Mouse (Mus musculus) kidney, embryonic 14.5 days (tissue): ENCODE results near the gene Lca5l. TPM values are rescaled to one million over a fixed set of nuclear protein-coding genes. Genes with fewer than 3 reads are reported as not detected.

Source experiments
- ATAC-seq: fragments of 200-750 bp; cut with Nextera tagmentation; 2 replicates; pipeline ENCODE4 v1.8.0; 2017; ENCODE audit warnings: moderate number of reproducible peaks, mild to moderate bottlenecking, moderate TSS enrichment, moderate library complexity; ENCODE audit not compliant: low FRiP score, low TSS enrichment
- H3K27ac ChIP-seq: fragments of 300-500 bp; sonication (generic); 2 replicates; pipeline ENCODE4 v1.5.1; 2014; ENCODE audit warnings: low read depth, mild to moderate bottlenecking, low read length, moderate library complexity, mixed read lengths
- H3K27me3 ChIP-seq: fragments of 300-500 bp; sonication (generic); 2 replicates; pipeline ENCODE4 v1.6.1; 2014; ENCODE audit warnings: mild to moderate bottlenecking, low read length; ENCODE audit not compliant: control insufficient read depth, insufficient read depth
- H3K36me3 ChIP-seq: fragments of 300-500 bp; sonication (generic); 2 replicates; pipeline ENCODE4 v1.6.1; 2014; ENCODE audit warnings: low read length, mixed read lengths; ENCODE audit not compliant: control insufficient read depth, insufficient read depth
- H3K4me1 ChIP-seq: fragments of 300-500 bp; sonication (generic); 2 replicates; pipeline ENCODE4 v1.6.1; 2014; ENCODE audit warnings: low read length, mixed read lengths; ENCODE audit not compliant: control insufficient read depth, insufficient read depth
- H3K4me2 ChIP-seq: fragments of 300-500 bp; sonication (generic); replicated peaks from 2 replicates; pipeline ENCODE4 v1.6.1; 2014; ENCODE audit warnings: low read depth, mild to moderate bottlenecking, low read length
- H3K4me3 ChIP-seq: fragments of 300-500 bp; sonication (generic); 2 replicates; pipeline ENCODE4 v1.5.1; 2014; ENCODE audit warnings: mild to moderate bottlenecking, low read length
- H3K9ac ChIP-seq: fragments of 300-500 bp; sonication (generic); 2 replicates; pipeline ENCODE4 v1.6.1; 2014; ENCODE audit warnings: low read depth, mild to moderate bottlenecking, low read length, moderate library complexity
- H3K9me3 ChIP-seq: fragments of 300-500 bp; sonication (generic); 2 replicates; pipeline ENCODE4 v1.6.1; 2016; ENCODE audit warnings: low read length; ENCODE audit not compliant: control insufficient read depth
- WGBS: fragments of 180-500 bp; shearing (Covaris S2); extraction: QIAGEN DNeasy Blood & Tissue Kit; methylation state at CpG from one replicate; pipeline ENCODE4 v1.1.7; 2014; 5-methylcytosine and 5-hydroxymethylcytosine counted together
- polyA plus RNA-seq: library from polyadenylated mRNA; unstranded; fragments of >200 nt; fragmentation: Nextera tagmentation; extraction: Ambion mirVana; gene quantifications from 2 replicates; pipeline ENCODE4 v1.2.1, GENCODE M21; 2014

Lca5l gene
- 1.5 TPM in 2 replicates for polyA plus RNA-seq

DNA sequence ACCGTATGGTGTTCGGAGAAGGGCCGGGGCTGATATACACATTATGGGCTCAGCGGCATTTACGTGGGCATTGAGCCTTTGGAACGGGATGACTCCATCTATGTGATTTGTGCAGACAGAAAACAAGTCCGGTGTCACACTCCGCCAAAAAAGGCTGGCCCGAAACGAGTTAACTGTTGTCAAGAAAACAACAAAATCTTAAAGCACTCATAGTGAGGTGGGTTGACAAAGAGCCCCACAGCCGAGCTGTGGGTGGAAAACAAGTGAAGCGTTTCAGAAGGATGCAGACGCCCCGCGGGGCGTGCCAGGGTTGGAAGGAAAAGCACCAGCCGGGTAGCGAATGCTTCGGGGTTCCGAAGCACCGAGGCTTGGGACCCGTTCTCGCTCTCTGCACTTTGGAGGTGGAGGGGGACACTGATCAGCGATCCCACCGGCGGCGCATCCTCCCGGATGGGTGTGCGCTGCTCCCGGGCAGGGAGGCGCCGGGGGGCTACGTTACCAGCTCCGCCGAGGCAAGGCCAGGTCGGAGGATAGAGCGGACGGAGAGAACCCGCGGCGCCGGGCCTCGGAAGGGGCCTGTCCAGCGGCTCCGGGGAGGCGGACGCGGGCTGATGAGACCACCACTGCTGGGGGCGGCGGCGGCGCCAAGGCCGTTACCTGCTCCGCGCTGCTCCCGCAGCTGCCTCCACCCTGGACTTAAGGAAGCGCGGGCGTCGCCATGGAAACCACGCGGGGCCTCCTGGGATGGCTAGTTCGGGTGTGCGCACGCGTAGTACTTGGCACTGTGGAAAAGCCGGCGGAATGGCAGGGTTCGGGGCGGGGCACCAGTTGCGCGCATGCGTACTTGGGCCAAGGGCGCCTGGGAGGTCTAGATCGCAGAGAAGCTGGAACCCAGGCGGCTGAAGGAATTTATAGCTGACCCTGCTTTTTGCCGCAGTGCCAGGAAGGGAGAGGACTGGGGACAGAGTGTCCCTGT, at the start of gene Lca5l:
Gene Lca5l (minus strand): TSS at position 741 of the 976 bp plus-strand sequence.
- no peaks in the 10 kb centered on the region for H3K9me3 ChIP-seq
- no peaks in the 10 kb centered on the region for H3K4me1 ChIP-seq
- under 1% methylated on average over 73 of the region's 77 CpGs for WGBS
- peak within 1 kb of the TSS; percentile 93 for H3K4me3 ChIP-seq
- no peaks in the 10 kb centered on the region for H3K27me3 ChIP-seq
- H3K27ac ChIP-seq, result 0 out of 2 replicates have a peak within 1 kb of the TSS, but pooled peaks have one; percentile 55
- H3K9ac ChIP-seq, result peak within 1 kb of the TSS; percentile 69
- H3K36me3 ChIP-seq, result no peaks in the 10 kb centered on the region
- peak; percentile 98 for ATAC-seq
- peak within 1 kb of the TSS; percentile 83 for H3K4me2 ChIP-seq

DNA sequence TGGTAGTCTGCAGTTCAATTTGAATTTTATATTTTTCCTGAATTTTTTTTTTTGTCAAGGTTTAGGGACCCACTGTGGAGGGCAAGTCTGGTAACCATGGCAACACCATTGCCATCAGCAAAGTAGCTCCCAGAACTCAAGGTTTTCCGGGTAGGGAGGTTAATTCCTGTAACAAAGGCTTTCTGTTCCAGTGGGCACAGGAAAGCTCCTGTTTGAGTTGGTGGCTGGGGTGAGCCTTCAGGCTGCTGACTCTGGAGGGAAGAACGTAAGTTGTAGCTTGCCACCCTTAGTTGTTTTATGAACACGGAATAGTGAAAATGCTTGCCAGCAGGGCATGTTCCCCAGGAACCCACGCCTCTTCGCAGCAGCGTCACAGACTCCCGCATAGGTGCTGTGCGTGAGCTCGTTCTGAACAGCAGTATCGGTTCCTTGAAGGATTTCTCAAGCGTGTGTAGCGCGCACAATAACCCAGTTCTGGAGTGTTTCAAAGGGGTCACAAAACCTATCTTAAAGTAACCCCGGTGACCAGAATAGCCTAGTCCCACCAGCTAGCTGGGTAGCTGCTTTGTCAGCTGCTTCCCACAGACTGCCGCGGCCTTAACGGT, 43.4 kb upstream of the Lca5l start, which contains the start of gene B3galt5:
Gene B3galt5 (plus strand): TSS at position 436 of the 605 bp plus-strand sequence.
- no peak within 1 kb of the TSS for H3K4me3 ChIP-seq
- no peaks in the 10 kb centered on the region for H3K9me3 ChIP-seq
- no peak for ATAC-seq
- peak within 1 kb of the TSS; percentile 48; the same call in 1 of the 2 replicates for H3K27ac ChIP-seq
- no peaks in the 10 kb centered on the region for H3K27me3 ChIP-seq
- no peaks in the 10 kb centered on the region for H3K4me1 ChIP-seq
- 76% methylated on average over 17 of the region's 17 CpGs for WGBS
- H3K36me3 ChIP-seq, result no peaks in the 10 kb centered on the region
- no peak within 1 kb of the TSS for H3K4me2 ChIP-seq
- no peak within 1 kb of the TSS for H3K9ac ChIP-seq

DNA sequence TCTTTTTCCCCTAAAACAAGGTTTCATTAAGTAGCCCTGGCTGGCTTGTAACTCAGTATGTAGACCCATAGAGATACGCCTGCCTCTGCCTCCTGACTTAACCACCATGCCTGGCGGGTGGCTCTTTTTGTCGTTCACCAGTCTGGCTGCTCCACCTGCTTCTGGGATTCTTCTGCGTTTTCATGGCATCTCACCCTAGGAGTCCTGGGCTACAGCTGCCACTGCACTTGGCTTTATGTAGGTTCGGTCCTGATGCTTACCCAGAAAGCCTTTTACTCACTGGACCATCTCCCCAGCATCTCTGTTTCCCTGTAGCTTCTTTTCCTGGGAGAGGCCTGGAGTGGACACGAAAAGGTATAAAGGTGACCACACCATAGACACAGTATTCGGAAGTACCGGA, 41.9 kb upstream of the Lca5l start:
- Histone ChIP-seq H3K36me3 (no peaks in the 10 kb centered on the region), H3K4me3 (no peak overlapping the region), H3K9me3 (no peaks in the 10 kb centered on the region), H3K4me1 (no peaks in the 10 kb centered on the region), H3K9ac (no peak overlapping the region), H3K27ac (no peak overlapping the region), H3K27me3 (no peaks in the 10 kb centered on the region), H3K4me2 (no peak overlapping the region)
- ATAC-seq, result no peak
- WGBS, result 86% methylated on average over 8 of the region's 8 CpGs

DNA sequence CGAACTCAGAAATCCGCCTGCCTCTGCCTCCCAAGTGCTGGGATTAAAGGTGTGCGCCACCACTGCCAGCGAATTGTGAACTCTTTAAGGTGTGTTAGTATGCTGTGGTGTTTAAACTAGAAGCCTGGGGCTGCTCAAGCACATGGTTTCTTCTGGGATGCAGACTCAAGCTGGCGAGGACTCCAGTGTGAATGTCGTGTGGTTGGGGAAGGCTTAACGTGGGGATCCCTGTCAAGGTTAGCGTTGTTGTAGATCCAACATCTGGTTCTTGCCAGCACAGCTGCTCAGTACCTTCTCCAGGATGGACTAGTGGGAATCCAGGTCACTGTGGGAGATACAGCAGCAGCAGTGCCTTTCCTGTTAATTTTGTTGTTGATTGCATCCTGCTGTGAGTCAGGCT, 39.9 kb upstream of the Lca5l start:
- no peak for ATAC-seq
- H3K9ac ChIP-seq, result no peak overlapping the region
- H3K4me2 ChIP-seq, result no peak overlapping the region
- H3K36me3 ChIP-seq, result no peaks in the 10 kb centered on the region
- 90% methylated on average over 8 of the region's 8 CpGs for WGBS
- no peak overlapping the region for H3K27ac ChIP-seq
- no peaks in the 10 kb centered on the region for H3K27me3 ChIP-seq
- no peak overlapping the region for H3K4me3 ChIP-seq
- no peaks in the 10 kb centered on the region for H3K4me1 ChIP-seq
- no peaks in the 10 kb centered on the region for H3K9me3 ChIP-seq

DNA sequence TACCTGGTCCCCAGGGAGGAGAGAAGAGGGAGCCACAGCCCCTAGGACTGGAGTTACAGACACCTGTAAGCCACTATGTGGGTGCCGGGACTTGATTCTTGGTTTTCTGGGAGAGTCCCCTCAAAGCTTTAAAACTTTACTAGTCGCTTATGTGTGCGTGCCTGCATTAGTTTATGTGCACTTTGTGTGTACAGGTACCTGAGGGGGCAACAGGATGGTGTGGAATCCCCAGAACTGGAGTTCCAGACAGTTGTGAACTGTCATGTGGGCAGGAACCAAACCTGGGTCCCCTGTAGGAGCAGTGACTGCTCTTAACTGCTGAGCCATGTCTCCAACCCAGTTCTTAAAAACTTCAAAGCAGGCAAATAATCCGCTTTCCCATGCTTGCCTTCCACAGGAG, 39.2 kb upstream of the Lca5l start:
- H3K9ac ChIP-seq, result no peak overlapping the region
- no peak overlapping the region for H3K27ac ChIP-seq
- H3K9me3 ChIP-seq, result no peaks in the 10 kb centered on the region
- no peak overlapping the region for H3K4me2 ChIP-seq
- H3K4me3 ChIP-seq, result no peak overlapping the region
- H3K36me3 ChIP-seq, result no peaks in the 10 kb centered on the region
- 97% methylated on average over 4 of the region's 4 CpGs for WGBS
- H3K27me3 ChIP-seq, result no peaks in the 10 kb centered on the region
- no peak for ATAC-seq
- no peaks in the 10 kb centered on the region for H3K4me1 ChIP-seq

DNA sequence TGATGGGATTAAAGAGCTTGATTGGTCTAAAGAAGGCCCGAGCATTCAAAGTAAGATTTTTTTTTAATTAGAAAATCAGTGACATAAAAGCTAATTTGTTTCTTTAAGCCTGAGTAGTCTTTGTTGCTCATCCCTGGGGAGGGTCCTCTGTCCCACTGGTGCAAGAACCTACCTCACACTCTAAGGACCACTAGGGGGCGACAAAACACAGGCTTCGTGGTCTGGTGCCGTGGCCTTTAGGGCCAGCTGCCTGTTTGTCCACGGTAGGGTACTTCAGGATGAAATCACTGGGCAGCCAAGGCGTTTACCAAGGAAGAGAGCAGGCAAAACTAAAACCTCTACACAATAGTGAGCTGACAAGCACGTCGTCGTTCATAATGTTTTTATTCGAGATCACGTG, 38.3 kb upstream of the Lca5l start:
- WGBS, result 34% methylated on average over 11 of the region's 11 CpGs
- ATAC-seq, result peak; percentile 81
- Histone ChIP-seq H3K9ac (no peak overlapping the region), H3K9me3 (no peaks in the 10 kb centered on the region), H3K27me3 (no peaks in the 10 kb centered on the region), H3K4me2 (no peak overlapping the region), H3K27ac (no peak overlapping the region), H3K36me3 (no peaks in the 10 kb centered on the region), H3K4me1 (no peaks in the 10 kb centered on the region), H3K4me3 (no peak overlapping the region)

DNA sequence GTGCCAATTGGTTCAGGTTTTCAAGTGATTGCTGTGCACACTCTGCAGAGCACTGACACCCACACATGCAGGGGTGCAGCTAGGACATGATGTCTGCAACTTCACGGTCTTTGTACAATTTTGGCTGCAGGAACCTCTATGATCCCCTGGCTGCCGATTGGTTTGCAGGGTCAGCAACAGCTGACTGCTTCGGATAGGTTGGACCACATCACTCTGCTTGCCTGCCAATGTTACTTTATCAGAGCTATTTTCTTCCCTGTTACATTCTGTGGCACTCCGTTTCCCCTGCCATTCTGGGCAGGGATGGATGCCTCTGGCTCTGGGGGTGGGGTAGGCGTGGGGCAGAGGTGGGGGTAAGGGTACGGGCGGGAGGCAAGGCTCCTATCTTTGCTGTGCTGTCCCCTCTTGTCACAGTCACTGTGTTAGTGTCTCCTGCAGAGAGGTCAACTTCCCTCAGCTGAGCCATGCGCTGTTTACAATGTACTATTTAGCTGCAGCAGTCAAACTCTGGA, 37.0 kb upstream of the Lca5l start:
- no peaks in the 10 kb centered on the region for H3K36me3 ChIP-seq
- H3K27ac ChIP-seq, result no peak overlapping the region
- no peaks in the 10 kb centered on the region for H3K9me3 ChIP-seq
- H3K27me3 ChIP-seq, result no peaks in the 10 kb centered on the region
- no peak overlapping the region for H3K4me3 ChIP-seq
- H3K9ac ChIP-seq, result no peak overlapping the region
- no peak overlapping the region for H3K4me2 ChIP-seq
- H3K4me1 ChIP-seq, result no peaks in the 10 kb centered on the region
- no peak for ATAC-seq
- WGBS, result 68% methylated on average over 8 of the region's 8 CpGs

DNA sequence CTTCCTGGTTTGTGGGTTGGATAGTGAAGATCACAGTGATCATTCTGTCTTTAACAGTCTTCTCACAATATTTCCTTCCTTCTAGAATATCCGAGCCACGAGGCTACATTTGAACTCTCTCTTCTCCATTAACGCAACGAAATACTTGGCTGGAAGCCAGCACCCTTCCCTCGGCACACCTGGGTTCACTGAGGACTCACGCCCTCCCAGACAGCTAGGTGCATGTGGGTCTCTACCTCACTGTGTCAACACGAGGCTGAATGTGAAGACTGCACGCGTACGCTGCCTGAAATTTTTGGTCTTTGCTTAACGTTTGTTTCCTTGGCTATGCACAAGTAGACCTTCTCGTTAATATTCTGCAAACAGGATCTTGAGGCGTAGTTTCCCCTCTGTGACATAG, 36.4 kb upstream of the Lca5l start:
- H3K9me3 ChIP-seq, result no peaks in the 10 kb centered on the region
- no peak for ATAC-seq
- 77% methylated on average over 13 of the region's 13 CpGs for WGBS

DNA sequence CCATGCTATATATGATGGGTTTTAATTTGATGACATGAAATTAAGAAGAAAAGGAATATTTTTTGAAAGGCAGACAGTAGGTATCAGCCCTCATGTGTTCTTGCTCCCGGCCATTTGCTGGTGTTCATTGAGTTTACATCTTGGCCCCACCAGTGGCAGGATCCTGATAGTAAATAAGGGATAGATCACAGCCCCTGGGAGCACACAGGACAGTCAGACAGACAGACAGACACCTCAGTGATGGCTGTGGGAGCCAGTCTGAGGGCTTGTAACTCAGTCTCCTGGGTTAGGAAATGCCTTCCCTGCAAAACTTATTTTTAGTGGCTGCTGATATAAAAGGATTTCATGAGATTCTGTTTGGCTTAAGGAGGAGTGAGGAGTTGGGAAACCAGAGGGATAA, 30.4 kb upstream of the Lca5l start:
- ATAC-seq, result no peak
- H3K9me3 ChIP-seq, result no peaks in the 10 kb centered on the region
- H3K27ac ChIP-seq, result no peak overlapping the region
- no peaks in the 10 kb centered on the region for H3K27me3 ChIP-seq
- no peak overlapping the region for H3K4me2 ChIP-seq
- WGBS, result 90% methylated on average over 1 of the region's 1 CpGs
- no peaks in the 10 kb centered on the region for H3K4me1 ChIP-seq
- H3K9ac ChIP-seq, result no peak overlapping the region
- H3K4me3 ChIP-seq, result no peak overlapping the region
- H3K36me3 ChIP-seq, result no peaks in the 10 kb centered on the region

More for the DNA sequence above, 36.4 kb upstream of the Lca5l start:
- no peak overlapping the region for H3K4me2 ChIP-seq
- no peaks in the 10 kb centered on the region for H3K27me3 ChIP-seq
- no peak overlapping the region for H3K27ac ChIP-seq
- no peak overlapping the region for H3K9ac ChIP-seq
- H3K36me3 ChIP-seq, result no peaks in the 10 kb centered on the region
- no peak overlapping the region for H3K4me3 ChIP-seq
- no peaks in the 10 kb centered on the region for H3K4me1 ChIP-seq
